Mouse (Mus musculus) liver, adult 2 months (tissue): ENCODE results near the gene Akt3.

Experiments used
- CTCF ChIP-seq: fragments of 200-500 bp; IDR thresholded peaks from 2 replicates; pipeline ENCODE4 v1.5.1; 2011; ENCODE audit warnings: low read depth, low read length, control low read depth
- POLR2A ChIP-seq: fragments of 200-500 bp; IDR thresholded peaks from 2 replicates; pipeline ENCODE4 v1.6.1; 2011; ENCODE audit warnings: low read length, control low read depth; ENCODE audit not compliant: insufficient read depth; ENCODE audit errors: extremely low read depth

DNA sequence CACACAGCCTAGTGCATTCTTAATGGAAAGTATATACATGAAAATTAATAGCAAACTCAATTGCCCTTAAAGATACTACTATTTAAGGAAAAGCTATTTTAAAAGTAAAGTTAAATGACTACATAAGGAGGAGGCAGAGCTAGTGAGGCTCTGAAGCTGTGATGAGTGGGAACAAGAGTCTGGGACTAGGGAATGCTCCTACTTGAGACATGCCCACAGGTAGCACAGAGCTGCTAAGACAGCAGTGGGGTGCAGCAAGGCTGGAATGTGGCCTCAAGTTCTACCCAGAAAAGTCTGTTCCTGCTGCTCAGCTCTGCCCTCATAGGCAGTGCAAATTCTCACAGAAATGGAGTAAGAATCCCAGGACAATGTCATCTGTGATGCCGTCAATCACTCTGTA, 226.8 kb downstream of the Akt3 start:
- TF ChIP-seq POLR2A (no peak), CTCF (no peak)
